Mouse (Mus musculus) limb, embryonic 14.5 days (tissue): ENCODE measurements around the gene Ephb6. TPM values are rescaled to one million over a fixed set of nuclear protein-coding genes. Genes with fewer than 3 reads are reported as not detected.

Source experiments
- ATAC-seq: fragments of 200-750 bp; cut with Nextera tagmentation; 2 replicates; pipeline ENCODE4 v1.8.0; 2017; ENCODE audit warnings: low read depth, moderate number of reproducible peaks, moderate TSS enrichment; ENCODE audit not compliant: low FRiP score
- DNase-seq: peaks from one replicate; pipeline ENCODE4 v3.0.0-alpha.2; 2015; ENCODE audit warnings: low spot score
- H3K27ac ChIP-seq: fragments of 300-500 bp; sonication (generic); replicated peaks from 2 replicates; pipeline ENCODE4 v1.5.1; 2014; ENCODE audit warnings: low read depth, mild to moderate bottlenecking, low read length, moderate library complexity, mixed read lengths
- H3K27me3 ChIP-seq: fragments of 300-500 bp; sonication (generic); 2 replicates; pipeline ENCODE4 v1.6.1; 2014; ENCODE audit warnings: low read length, mixed read lengths; ENCODE audit not compliant: control insufficient read depth, insufficient read depth
- H3K36me3 ChIP-seq: fragments of 300-500 bp; sonication (generic); 2 replicates; pipeline ENCODE4 v1.6.1; 2014; ENCODE audit warnings: mild to moderate bottlenecking, low read length, moderate library complexity, mixed read lengths; ENCODE audit not compliant: control insufficient read depth, insufficient read depth
- H3K4me1 ChIP-seq: fragments of 300-500 bp; sonication (generic); 2 replicates; pipeline ENCODE4 v1.6.1; 2014; ENCODE audit warnings: antibody characterized with exemption, low read length, mixed read lengths; ENCODE audit not compliant: control insufficient read depth, insufficient read depth
- H3K4me2 ChIP-seq: fragments of 300-500 bp; sonication (generic); replicated peaks from 2 replicates; pipeline ENCODE4 v1.6.1; 2014; ENCODE audit warnings: low read depth, mild to moderate bottlenecking, low read length, moderate library complexity; ENCODE audit not compliant: severe bottlenecking
- H3K4me3 ChIP-seq: fragments of 300-500 bp; sonication (generic); replicated peaks from 2 replicates; pipeline ENCODE4 v1.5.1; 2014; ENCODE audit warnings: low read length
- H3K9ac ChIP-seq: fragments of 300-500 bp; sonication (generic); 2 replicates; pipeline ENCODE4 v1.6.1; 2014; ENCODE audit warnings: mild to moderate bottlenecking, low read depth, low read length, moderate library complexity; ENCODE audit not compliant: severe bottlenecking
- H3K9me3 ChIP-seq: fragments of 300-500 bp; sonication (generic); 2 replicates; pipeline ENCODE4 v1.6.1; 2016; ENCODE audit warnings: low read length; ENCODE audit not compliant: control insufficient read depth
- POLR2A ChIP-seq: fragments of 200-500 bp; IDR thresholded peaks from 2 replicates; pipeline ENCODE4 v1.8.0; 2012; ENCODE audit warnings: inconsistent platforms, mild to moderate bottlenecking, moderate library complexity, borderline replicate concordance; ENCODE audit not compliant: insufficient read depth, insufficient read length; ENCODE audit errors: extremely low read depth
- WGBS: fragments of 180-500 bp; shearing (Covaris S2); extraction: QIAGEN DNeasy Blood & Tissue Kit; methylation state at CpG from one replicate; pipeline ENCODE4 v1.1.7; 2014; 5-methylcytosine and 5-hydroxymethylcytosine counted together
- polyA plus RNA-seq, 2 experiments: library from polyadenylated mRNA; depleted of rRNA in 1 of 2; stranded (reverse) in 1 of 2; unstranded in 1 of 2; fragments of >200 nt; fragmentation: Nextera tagmentation in 1 of 2; extraction: Ambion mirVana in 1 of 2; gene quantifications; 2 replicates each; pipeline versions ENCODE4 v1.2.1 to v1.2.3; 2012 to 2014

The Ephb6 gene
- polyA plus RNA-seq, 2 experiments: 16.6 to 16.7 TPM

GRCm38 (mm10) chr6:41637927-41638506 lies 32.7 kb downstream of the Ephb6 start:
- Histone ChIP-seq H3K9me3 (no peaks in the 10 kb centered on the region), H3K36me3 (no peaks in the 10 kb centered on the region), H3K4me3 (no peak overlapping the region), H3K4me1 (no peaks in the 10 kb centered on the region), H3K9ac (no peak overlapping the region), H3K27ac (no peak overlapping the region), H3K4me2 (no peak overlapping the region), H3K27me3 (no peaks in the 10 kb centered on the region)
- ATAC-seq (no peak), DNase-seq (no peak)
- WGBS: 75% methylated on average over 6 of the region's 6 CpGs
- no peak for TF ChIP-seq POLR2A

- 54% methylated on average over 3 of the region's 3 CpGs for WGBS
- H3K27me3 ChIP-seq: no peaks in the 10 kb centered on the region
- no peak for TF ChIP-seq POLR2A
- ATAC-seq (no peak), DNase-seq (no peak)
- H3K36me3 ChIP-seq: no peaks in the 10 kb centered on the region
- H3K4me1 ChIP-seq: no peaks in the 10 kb centered on the region
- no peak overlapping the region for H3K9ac ChIP-seq
- H3K27ac ChIP-seq: no peak overlapping the region
- no peak overlapping the region for H3K4me3 ChIP-seq
- no peak overlapping the region for H3K4me2 ChIP-seq
- no peaks in the 10 kb centered on the region for H3K9me3 ChIP-seq
Observed at GRCm38 (mm10) chr6:41640449-41640848, 35.2 kb downstream of the Ephb6 start.

GRCm38 (mm10) chr6:41641173-41641866 lies 36.0 kb downstream of the Ephb6 start:
- TF ChIP-seq POLR2A: no peak
- 68% methylated on average over 6 of the region's 6 CpGs for WGBS
- no peak overlapping the region for H3K4me2 ChIP-seq
- no peak overlapping the region for H3K9ac ChIP-seq
- no peak for DNase-seq
- H3K9me3 ChIP-seq: no peaks in the 10 kb centered on the region
- no peak overlapping the region for H3K4me3 ChIP-seq
- H3K36me3 ChIP-seq: no peaks in the 10 kb centered on the region
- ATAC-seq: no peak
- no peak overlapping the region for H3K27ac ChIP-seq
- H3K4me1 ChIP-seq: no peaks in the 10 kb centered on the region
- H3K27me3 ChIP-seq: no peaks in the 10 kb centered on the region

GRCm38 (mm10) chr6:41642765-41643164 lies 37.5 kb downstream of the Ephb6 start:
- 80% methylated on average over 4 of the region's 4 CpGs for WGBS
- H3K9me3 ChIP-seq: no peaks in the 10 kb centered on the region
- no peak for TF ChIP-seq POLR2A

GRCm38 (mm10) chr6:41643227-41643626 lies 37.9 kb downstream of the Ephb6 start:
- Histone ChIP-seq H3K27me3 (no peaks in the 10 kb centered on the region), H3K4me3 (no peak overlapping the region), H3K9me3 (no peaks in the 10 kb centered on the region), H3K4me1 (no peaks in the 10 kb centered on the region), H3K27ac (no peak overlapping the region), H3K36me3 (no peaks in the 10 kb centered on the region), H3K4me2 (no peak overlapping the region), H3K9ac (no peak overlapping the region)
- DNase-seq (no peak), ATAC-seq (no peak)
- WGBS: 91% methylated on average over 3 of the region's 3 CpGs
- no peak for TF ChIP-seq POLR2A

More at GRCm38 (mm10) chr6:41642765-41643164, 37.5 kb downstream of the Ephb6 start:
- DNase-seq (no peak), ATAC-seq (no peak)
- no peaks in the 10 kb centered on the region for H3K4me1 ChIP-seq
- no peaks in the 10 kb centered on the region for H3K36me3 ChIP-seq
- H3K4me2 ChIP-seq: no peak overlapping the region
- no peak overlapping the region for H3K27ac ChIP-seq
- H3K4me3 ChIP-seq: no peak overlapping the region
- no peaks in the 10 kb centered on the region for H3K27me3 ChIP-seq
- no peak overlapping the region for H3K9ac ChIP-seq
